22 mouse cellular contexts compared by ENCODE assay signal in genomic region chr9:37896661-37897060, GRCm38 (mm10). TPM values are rescaled to one million over a fixed set of nuclear protein-coding genes. Genes with fewer than 3 reads are reported as not detected.
"Had no signal": no experiment of that assay in that cellular context is flagged by ENCODE, and none has a peak within 500 bp of the region (broad histone marks: within the 10 kb centered on the region; RNA-seq: fewer than 3 reads in every experiment).

Olfr145 (plus strand) TSS chr9:37896724.

- H3K4me3 ChIP-seq: left cerebral cortex, adult 2 months; limb, embryonic 10.5 days; liver, embryonic 15.5 days; midbrain, embryonic 15.5 days; neural tube, embryonic 13.5 days; stomach, embryonic 15.5 days had no signal

- DNase-seq: kidney, postnatal 25 days; lung, adult 2 months; lung, postnatal 36 days; right cerebral cortex, adult 18-20 months; right cerebral cortex, postnatal 4 days; spleen, adult 18-20 months; thymus, postnatal 4 days had no signal

- H3K36me3 ChIP-seq: limb, embryonic 10.5 days; liver, embryonic 15.5 days; midbrain, embryonic 15.5 days; neural tube, embryonic 13.5 days; stomach, embryonic 15.5 days had no signal

- H3K9ac ChIP-seq: liver, embryonic 15.5 days; midbrain, embryonic 15.5 days; neural tube, embryonic 13.5 days; stomach, embryonic 15.5 days had no signal

- H3K4me1 ChIP-seq: limb, embryonic 10.5 days; liver, embryonic 15.5 days; midbrain, embryonic 15.5 days; neural tube, embryonic 13.5 days; stomach, embryonic 15.5 days had no signal

- ATAC-seq: lung, postnatal 0 days; midbrain, embryonic 15.5 days had no signal

- H3K4me2 ChIP-seq: liver, embryonic 11.5 days; liver, embryonic 15.5 days; midbrain, embryonic 11.5 days; midbrain, embryonic 15.5 days; neural tube, embryonic 13.5 days; stomach, embryonic 15.5 days had no signal

- H3K9me3 ChIP-seq: limb, embryonic 10.5 days; liver, embryonic 15.5 days; midbrain, embryonic 15.5 days; neural tube, embryonic 13.5 days; stomach, embryonic 15.5 days had no signal

- H3K27ac ChIP-seq: left cerebral cortex, adult 2 months; limb, embryonic 10.5 days; liver, embryonic 15.5 days; midbrain, embryonic 15.5 days; neural tube, embryonic 13.5 days; stomach, embryonic 15.5 days had no signal

- H3K27me3 ChIP-seq: liver, embryonic 15.5 days; midbrain, embryonic 15.5 days; neural tube, embryonic 13.5 days; stomach, embryonic 15.5 days had no signal

RNA-seq across cellular contexts. Expression of gene Olfr145, which starts in this region (rescaled TPM):
- total RNA-seq: layer of hippocampus, postnatal 25 days; left cerebral cortex, postnatal 14 days; megakaryocyte, adult 5-6 weeks had no signal
- polyA plus RNA-seq: kidney, embryonic 16.5 days; limb, embryonic 10.5 days; limb, embryonic 14.5 days; liver, embryonic 11.5 days; liver, embryonic 15.5 days; lung, adult 2 months; lung, postnatal 0 days; midbrain, embryonic 11.5 days; midbrain, embryonic 15.5 days; neural tube, embryonic 13.5 days; stomach, embryonic 15.5 days; testis, adult 2 months had no signal
